Mouse (Mus musculus) hindbrain, postnatal 0 days (tissue): ENCODE data around the gene Fam83b. TPM values are rescaled to one million over a fixed set of nuclear protein-coding genes. Genes with fewer than 3 reads are reported as not detected.

Experiments
- ATAC-seq: fragments of 200-750 bp; cut with Nextera tagmentation; 2 replicates; pipeline ENCODE4 v1.8.0; 2017; ENCODE audit warnings: mild to moderate bottlenecking, moderate TSS enrichment, moderate library complexity
- DNase-seq: peaks from one replicate; pipeline ENCODE4 v3.0.0-alpha.2; 2015; ENCODE audit warnings: low spot score
- H3K27ac ChIP-seq: fragments of 300-500 bp; sonication (generic); 2 replicates; pipeline ENCODE4 v1.5.1; 2014; ENCODE audit warnings: mild to moderate bottlenecking
- H3K27me3 ChIP-seq: fragments of 300-500 bp; sonication (generic); 2 replicates; pipeline ENCODE4 v1.6.1; 2014; ENCODE audit warnings: low read length, mixed read lengths; ENCODE audit not compliant: insufficient read depth
- H3K36me3 ChIP-seq: fragments of 300-500 bp; sonication (generic); 2 replicates; pipeline ENCODE4 v1.6.1; 2014; ENCODE audit warnings: low read length, mixed read lengths; ENCODE audit not compliant: insufficient read depth
- H3K4me1 ChIP-seq: fragments of 300-500 bp; sonication (generic); 2 replicates; pipeline ENCODE4 v1.6.1; 2014; ENCODE audit warnings: antibody characterized with exemption, low read length, mixed read lengths; ENCODE audit not compliant: insufficient read depth
- H3K4me2 ChIP-seq: fragments of 300-500 bp; sonication (generic); 2 replicates; pipeline ENCODE4 v1.6.1; 2014; ENCODE audit warnings: low read depth, mild to moderate bottlenecking, low read length, moderate library complexity, mixed read lengths
- H3K4me3 ChIP-seq: fragments of 300-500 bp; sonication (generic); 2 replicates; pipeline ENCODE4 v1.5.1; 2014; ENCODE audit warnings: low read length
- H3K9ac ChIP-seq: fragments of 300-500 bp; sonication (generic); replicated peaks from 2 replicates; pipeline ENCODE4 v1.6.1; 2014; ENCODE audit warnings: mild to moderate bottlenecking, low read length, moderate library complexity, mixed read lengths
- H3K9me3 ChIP-seq: fragments of 300-500 bp; sonication (generic); 2 replicates; pipeline ENCODE4 v1.6.1; 2016; ENCODE audit warnings: low read length, mixed read lengths
- CTCF ChIP-seq: IDR thresholded peaks from 2 replicates; pipeline ENCODE4 v1.5.1; 2016; ENCODE audit warnings: antibody characterized with exemption, control low read depth, low read depth
- WGBS: fragments of 180-500 bp; shearing (Covaris S2); extraction: QIAGEN DNeasy Blood & Tissue Kit; methylation state at CpG from one replicate; pipeline ENCODE4 v1.1.7; 2014; 5-methylcytosine and 5-hydroxymethylcytosine counted together
- polyA plus RNA-seq: library from polyadenylated mRNA; unstranded; fragments of >200 nt; fragmentation: Nextera tagmentation; extraction: Ambion mirVana; gene quantifications from 2 replicates; pipeline ENCODE4 v1.2.1, GENCODE M21; 2015
- total RNA-seq: library from RNA; depleted of rRNA; stranded (reverse); fragments of >200 nt; gene quantifications from 2 replicates; pipeline ENCODE4 v1.2.3, GENCODE M21; 2014

Gene Fam83b
- total and polyA plus RNA-seq, 2 experiments from 2014 or later = 0.09 TPM; not detected in 1

GRCm38 (mm10) chr9:76531368-76531767 is 35.5 kb downstream of the Fam83b start:
- peak; percentile 59; the same call in 1 of the 2 replicates for ATAC-seq
- 60% methylated on average over 4 of the region's 4 CpGs for WGBS

GRCm38 (mm10) chr9:76525592-76525991 is 41.3 kb downstream of the Fam83b start:
- DNase-seq = no peak
- Histone ChIP-seq H3K27me3 (no peaks in the 10 kb centered on the region), H3K36me3 (no peaks in the 10 kb centered on the region), H3K4me3 (no peak overlapping the region), H3K9ac (no peak overlapping the region), H3K27ac (no peak overlapping the region), H3K9me3 (no peaks in the 10 kb centered on the region), H3K4me2 (no peak overlapping the region), H3K4me1 (no peaks in the 10 kb centered on the region)
- no peak for ATAC-seq
- TF ChIP-seq CTCF = no peak

More at GRCm38 (mm10) chr9:76531368-76531767, 35.5 kb downstream of the Fam83b start:
- DNase-seq = peak; percentile 20
- no peak for TF ChIP-seq CTCF
- H3K27ac ChIP-seq = no peak overlapping the region
- H3K36me3 ChIP-seq = no peaks in the 10 kb centered on the region
- no peaks in the 10 kb centered on the region for H3K4me1 ChIP-seq
- no peaks in the 10 kb centered on the region for H3K27me3 ChIP-seq
- no peak overlapping the region for H3K4me3 ChIP-seq
- no peaks in the 10 kb centered on the region for H3K9me3 ChIP-seq
- no peak overlapping the region for H3K9ac ChIP-seq
- H3K4me2 ChIP-seq = no peak overlapping the region

- Histone ChIP-seq H3K4me3 (no peak overlapping the region), H3K9ac (no peak overlapping the region), H3K36me3 (no peaks in the 10 kb centered on the region), H3K4me2 (no peak overlapping the region), H3K4me1 (no peaks in the 10 kb centered on the region), H3K9me3 (no peaks in the 10 kb centered on the region), H3K27me3 (no peaks in the 10 kb centered on the region), H3K27ac (no peak overlapping the region)
- DNase-seq = no peak
- no peak for ATAC-seq
- no peak for TF ChIP-seq CTCF
These were observed 43.8 kb downstream of the Fam83b start for GRCm38 (mm10) chr9:76523075-76523474.

GRCm38 (mm10) chr9:76521640-76522039 is 45.3 kb downstream of the Fam83b start:
- WGBS = 90% methylated on average over 3 of the region's 3 CpGs
- ATAC-seq (no peak), DNase-seq (no peak)
- TF ChIP-seq CTCF = no peak
- H3K27ac ChIP-seq = no peak overlapping the region
- no peaks in the 10 kb centered on the region for H3K9me3 ChIP-seq
- H3K9ac ChIP-seq = no peak overlapping the region
- H3K4me1 ChIP-seq = no peaks in the 10 kb centered on the region
- no peaks in the 10 kb centered on the region for H3K36me3 ChIP-seq
- no peak overlapping the region for H3K4me3 ChIP-seq
- H3K4me2 ChIP-seq = no peak overlapping the region
- H3K27me3 ChIP-seq = no peaks in the 10 kb centered on the region

- WGBS = 67% methylated on average over 1 of the region's 1 CpGs
- DNase-seq (no peak), ATAC-seq (no peak)
- Histone ChIP-seq H3K27ac (no peak overlapping the region), H3K27me3 (no peaks in the 10 kb centered on the region), H3K9ac (no peak overlapping the region), H3K4me3 (no peak overlapping the region), H3K4me1 (no peaks in the 10 kb centered on the region), H3K9me3 (no peaks in the 10 kb centered on the region), H3K4me2 (no peak overlapping the region), H3K36me3 (no peaks in the 10 kb centered on the region)
- peak; percentile 23 for TF ChIP-seq CTCF
These were observed 48.3 kb downstream of the Fam83b start for GRCm38 (mm10) chr9:76518665-76519064.

DNA sequence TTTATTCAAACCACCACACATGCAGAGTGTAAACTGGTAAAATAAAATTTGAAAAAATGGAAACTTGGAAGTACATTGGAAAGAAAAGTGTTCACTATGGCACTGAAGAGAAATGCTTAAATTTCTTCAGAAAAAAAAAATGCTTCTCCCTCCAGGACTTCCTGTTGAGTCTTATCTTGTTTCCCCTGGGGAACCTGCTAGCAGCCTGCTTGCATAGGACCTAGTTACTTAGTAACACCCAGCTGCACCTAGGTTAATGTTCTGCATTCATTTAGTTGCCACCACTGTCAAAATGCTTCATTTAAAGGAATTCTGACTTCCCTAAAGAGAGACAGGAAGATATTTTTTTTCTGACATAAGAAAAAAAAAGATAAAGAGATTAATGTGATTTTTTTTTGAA is 61.3 kb downstream of the Fam83b start:
- ATAC-seq = no peak
- H3K27ac ChIP-seq = no peak overlapping the region
- H3K4me1 ChIP-seq = no peaks in the 10 kb centered on the region
- no peak overlapping the region for H3K9ac ChIP-seq
- H3K27me3 ChIP-seq = no peaks in the 10 kb centered on the region
- no peaks in the 10 kb centered on the region for H3K9me3 ChIP-seq
- no peak for DNase-seq
- no peak overlapping the region for H3K4me3 ChIP-seq
- H3K4me2 ChIP-seq = no peak overlapping the region
- H3K36me3 ChIP-seq = no peaks in the 10 kb centered on the region
- TF ChIP-seq CTCF = no peak

GRCm38 (mm10) chr9:76489737-76490136 is 77.2 kb downstream of the Fam83b start:
- WGBS = 93% methylated on average over 3 of the region's 3 CpGs
- TF ChIP-seq CTCF = no peak

More at GRCm38 (mm10) chr9:76489737-76490136, 77.2 kb downstream of the Fam83b start:
- Histone ChIP-seq H3K27ac (no peak overlapping the region), H3K9me3 (no peaks in the 10 kb centered on the region), H3K4me2 (no peak overlapping the region), H3K9ac (no peak overlapping the region), H3K4me3 (no peak overlapping the region), H3K27me3 (no peaks in the 10 kb centered on the region), H3K4me1 (no peaks in the 10 kb centered on the region), H3K36me3 (no peaks in the 10 kb centered on the region)
- DNase-seq (no peak), ATAC-seq (no peak)
